Mouse (Mus musculus) intestine, embryonic 14.5 days (tissue): ENCODE results near the gene Sema6d. TPM values are rescaled to one million over a fixed set of nuclear protein-coding genes. Genes with fewer than 3 reads are reported as not detected.

ENCODE experiments used
- ATAC-seq: fragments of 200-750 bp; cut with Nextera tagmentation; replicated peaks from 2 replicates; pipeline ENCODE4 v1.8.0; 2017; ENCODE audit warnings: low read depth, moderate number of reproducible peaks, moderate TSS enrichment, moderate library complexity; ENCODE audit not compliant: low FRiP score, low TSS enrichment
- DNase-seq: peaks from one replicate; pipeline ENCODE4 v3.0.0-alpha.2; 2018; ENCODE audit warnings: low spot score
- H3K27ac ChIP-seq: fragments of 300-500 bp; sonication (generic); 2 replicates; pipeline ENCODE4 v1.5.1; 2014; ENCODE audit warnings: low read depth, mild to moderate bottlenecking, control low read depth
- H3K27me3 ChIP-seq: fragments of 300-500 bp; sonication (generic); replicated peaks from 2 replicates; pipeline ENCODE4 v1.6.1; 2014; ENCODE audit warnings: low read length, control low read depth; ENCODE audit not compliant: control insufficient read depth, insufficient read depth
- H3K36me3 ChIP-seq: fragments of 300-500 bp; sonication (generic); 2 replicates; pipeline ENCODE4 v1.6.1; 2014; ENCODE audit warnings: low read length, control low read depth; ENCODE audit not compliant: control insufficient read depth, insufficient read depth
- H3K4me1 ChIP-seq: fragments of 300-500 bp; sonication (generic); replicated peaks from 2 replicates; pipeline ENCODE4 v1.6.1; 2014; ENCODE audit warnings: low read length, control low read depth, mixed read lengths; ENCODE audit not compliant: control insufficient read depth, insufficient read depth
- H3K4me2 ChIP-seq: fragments of 300-500 bp; sonication (generic); 2 replicates; pipeline ENCODE4 v1.6.1; 2014; ENCODE audit warnings: low read length
- H3K4me3 ChIP-seq: fragments of 300-500 bp; sonication (generic); 2 replicates; pipeline ENCODE4 v1.5.1; 2014; ENCODE audit warnings: low read depth, low read length, control low read depth, mixed read lengths
- H3K9ac ChIP-seq: fragments of 300-500 bp; sonication (generic); 2 replicates; pipeline ENCODE4 v1.6.1; 2014; ENCODE audit warnings: mild to moderate bottlenecking, low read length
- H3K9me3 ChIP-seq: fragments of 300-500 bp; sonication (generic); 2 replicates; pipeline ENCODE4 v1.6.1; 2016; ENCODE audit warnings: low read length, control low read depth; ENCODE audit not compliant: control insufficient read depth
- WGBS: fragments of 180-500 bp; shearing (Covaris S2); extraction: QIAGEN DNeasy Blood & Tissue Kit; methylation state at CpG from one replicate; pipeline ENCODE4 v1.1.7; 2014; 5-methylcytosine and 5-hydroxymethylcytosine counted together
- polyA plus RNA-seq: library from polyadenylated mRNA; unstranded; fragments of >200 nt; fragmentation: Nextera tagmentation; extraction: Ambion mirVana; gene quantifications from 2 replicates; pipeline ENCODE4 v1.2.1, GENCODE M21; 2014

Sema6d gene
- polyA plus RNA-seq, 1 experiment from 2014 or later = 17.7 TPM

GRCm38 (mm10) chr2:124562091-124562490 lies 472.3 kb downstream of the Sema6d start:
- DNase-seq (no peak), ATAC-seq (no peak)
- no peaks in the 10 kb centered on the region for H3K36me3 ChIP-seq
- 56% methylated on average over 2 of the region's 2 CpGs for WGBS
- no peak overlapping the region for H3K4me2 ChIP-seq
- H3K9me3 ChIP-seq = no peaks in the 10 kb centered on the region
- H3K27me3 ChIP-seq = no peaks in the 10 kb centered on the region
- no peak overlapping the region for H3K27ac ChIP-seq
- no peak overlapping the region for H3K9ac ChIP-seq
- H3K4me1 ChIP-seq = no peaks in the 10 kb centered on the region
- no peak overlapping the region for H3K4me3 ChIP-seq

- no peaks in the 10 kb centered on the region for H3K9me3 ChIP-seq
- H3K4me3 ChIP-seq = no peak overlapping the region
- no peak for ATAC-seq
- 87% methylated on average over 5 of the region's 5 CpGs for WGBS
- no peak for DNase-seq
- H3K9ac ChIP-seq = no peak overlapping the region
- H3K36me3 ChIP-seq = no peaks in the 10 kb centered on the region
- H3K27me3 ChIP-seq = no peaks in the 10 kb centered on the region
- H3K4me1 ChIP-seq = no peaks in the 10 kb centered on the region
- no peak overlapping the region for H3K27ac ChIP-seq
- no peak overlapping the region for H3K4me2 ChIP-seq
Measured at GRCm38 (mm10) chr2:124563759-124564158, 474.0 kb downstream of the Sema6d start.

GRCm38 (mm10) chr2:124573734-124574133 lies 484.0 kb downstream of the Sema6d start:
- 78% methylated on average over 4 of the region's 4 CpGs for WGBS
- no peaks in the 10 kb centered on the region for H3K27me3 ChIP-seq

GRCm38 (mm10) chr2:124576053-124576452 lies 486.3 kb downstream of the Sema6d start:
- WGBS = 85% methylated on average over 2 of the region's 2 CpGs
- Histone ChIP-seq H3K4me1 (no peaks in the 10 kb centered on the region), H3K4me2 (no peak overlapping the region), H3K9me3 (no peaks in the 10 kb centered on the region), H3K27me3 (no peaks in the 10 kb centered on the region), H3K27ac (no peak overlapping the region), H3K9ac (no peak overlapping the region), H3K4me3 (no peak overlapping the region), H3K36me3 (no peaks in the 10 kb centered on the region)
- DNase-seq (no peak), ATAC-seq (no peak)

More at GRCm38 (mm10) chr2:124573734-124574133, 484.0 kb downstream of the Sema6d start:
- no peak overlapping the region for H3K9ac ChIP-seq
- no peaks in the 10 kb centered on the region for H3K36me3 ChIP-seq
- DNase-seq = no peak
- H3K4me3 ChIP-seq = no peak overlapping the region
- no peaks in the 10 kb centered on the region for H3K4me1 ChIP-seq
- no peak overlapping the region for H3K4me2 ChIP-seq
- H3K9me3 ChIP-seq = no peaks in the 10 kb centered on the region
- no peak for ATAC-seq
- no peak overlapping the region for H3K27ac ChIP-seq

- Histone ChIP-seq H3K9me3 (no peaks in the 10 kb centered on the region), H3K27ac (no peak overlapping the region), H3K4me3 (no peak overlapping the region), H3K4me2 (no peak overlapping the region), H3K9ac (no peak overlapping the region), H3K27me3 (no peaks in the 10 kb centered on the region), H3K36me3 (no peaks in the 10 kb centered on the region), H3K4me1 (no peaks in the 10 kb centered on the region)
- ATAC-seq = no peak
- 69% methylated on average over 7 of the region's 7 CpGs for whole genome bisulfite sequencing
- no peak for DNase-seq
Measured at GRCm38 (mm10) chr2:124583561-124583960, 493.8 kb downstream of the Sema6d start.

- Histone ChIP-seq H3K9ac (no peak overlapping the region), H3K9me3 (no peaks in the 10 kb centered on the region), H3K36me3 (no peaks in the 10 kb centered on the region), H3K4me3 (no peak overlapping the region), H3K4me1 (no peaks in the 10 kb centered on the region), H3K27ac (no peak overlapping the region), H3K27me3 (no peaks in the 10 kb centered on the region), H3K4me2 (no peak overlapping the region)
- 79% methylated on average over 4 of the region's 4 CpGs for WGBS
- no peak for ATAC-seq
- no peak for DNase-seq
Measured at GRCm38 (mm10) chr2:124592750-124593149, 503.0 kb downstream of the Sema6d start.

GRCm38 (mm10) chr2:124599014-124599413 lies 509.2 kb downstream of the Sema6d start:
- Histone ChIP-seq H3K4me3 (no peak overlapping the region), H3K27me3 (no peaks in the 10 kb centered on the region), H3K27ac (no peak overlapping the region), H3K9ac (no peak overlapping the region), H3K4me2 (no peak overlapping the region), H3K4me1 (peaks cover 3% of the 10 kb centered on the region; the same call in 1 of the 2 replicates), H3K36me3 (no peaks in the 10 kb centered on the region), H3K9me3 (no peaks in the 10 kb centered on the region)
- ATAC-seq = no peak
- WGBS = 78% methylated on average over 3 of the region's 3 CpGs
- DNase-seq = no peak

GRCm38 (mm10) chr2:124601702-124602378 lies 512.1 kb downstream of the Sema6d start:
- H3K4me1 ChIP-seq = peaks cover 3% of the 10 kb centered on the region; the same call in 1 of the 2 replicates
- no peaks in the 10 kb centered on the region for H3K36me3 ChIP-seq
- no peaks in the 10 kb centered on the region for H3K9me3 ChIP-seq
- no peak overlapping the region for H3K4me3 ChIP-seq
- WGBS = 67% methylated on average over 9 of the region's 9 CpGs
- peak overlapping the region; percentile 59; the same call in 1 of the 2 replicates for H3K27ac ChIP-seq
- ATAC-seq (peak; percentile 90), DNase-seq (no peak)
- no peaks in the 10 kb centered on the region for H3K27me3 ChIP-seq
- H3K4me2 ChIP-seq = no peak overlapping the region
- no peak overlapping the region for H3K9ac ChIP-seq

- ATAC-seq (peak; percentile 48), DNase-seq (no peak)
- no peak overlapping the region for H3K9ac ChIP-seq
- no peaks in the 10 kb centered on the region for H3K9me3 ChIP-seq
- no peak overlapping the region for H3K4me3 ChIP-seq
- WGBS = 65% methylated on average over 8 of the region's 8 CpGs
- no peak overlapping the region for H3K4me2 ChIP-seq
- peaks cover 3% of the 10 kb centered on the region; the same call in 1 of the 2 replicates for H3K4me1 ChIP-seq
- H3K36me3 ChIP-seq = no peaks in the 10 kb centered on the region
- no peaks in the 10 kb centered on the region for H3K27me3 ChIP-seq
- H3K27ac ChIP-seq = peak overlapping the region; percentile 59; the same call in 1 of the 2 replicates
Measured at GRCm38 (mm10) chr2:124602379-124602913, 512.7 kb downstream of the Sema6d start.
